Mouse (Mus musculus): ENCODE measurements around the gene Zfp819. TPM values are rescaled to one million over a fixed set of nuclear protein-coding genes. Genes with fewer than 3 reads are reported as not detected.
"Not testable (repeated sequence)": the region's sequence is repeated elsewhere in the genome, so short reads cannot be mapped to it uniquely, and the experiment has no call there.

Gene Zfp819
- polyA plus RNA-seq, 1 experiment from 2014 or later, result 0.53 TPM

DNA sequence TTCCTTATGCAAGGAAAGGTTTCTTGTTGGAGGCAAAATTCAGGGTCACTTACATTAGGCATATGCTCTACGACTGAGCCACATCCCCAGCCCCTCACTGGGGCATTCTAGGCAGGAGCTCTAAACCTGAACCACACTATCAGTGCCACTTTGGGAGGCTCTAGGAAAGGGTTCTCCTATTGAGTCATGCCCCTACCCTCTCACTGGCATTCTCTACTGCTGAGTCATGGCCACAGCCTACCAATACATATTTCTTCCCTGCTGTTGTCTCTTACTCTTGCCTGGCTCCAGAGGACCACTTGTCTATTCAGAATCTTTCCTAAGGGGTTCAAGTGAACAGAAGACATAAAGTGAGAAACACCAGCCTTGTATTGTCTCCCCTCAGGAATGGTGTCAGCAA is 55.8 kb downstream of the Zfp819 start:
- Histone ChIP-seq H3K4me3 (ENCODE audit: low read depth, low read length) (no peak overlapping the region), H3K9me3 (replicated peaks; ENCODE audit: control insufficient read depth, low read length) (no peaks in the 10 kb centered on the region), H3K9ac (ENCODE audit: low read length) (no peak overlapping the region), H3K36me3 (ENCODE audit: control insufficient read depth, insufficient read depth, low read length) (no peaks in the 10 kb centered on the region), H3K4me2 (ENCODE audit: low read length) (no peak overlapping the region), H3K27me3 (replicated peaks; ENCODE audit: control insufficient read depth, insufficient read depth, low read length) (no peaks in the 10 kb centered on the region), H3K4me1 (ENCODE audit: control insufficient read depth, insufficient read depth, low read length) (no peaks in the 10 kb centered on the region), H3K27ac (ENCODE audit: low read depth, low read length) (no peak overlapping the region)
- ATAC-seq, result no peak
- WGBS, result 83% methylated on average over 1 of the region's 1 CpGs
- DNase-seq (ENCODE audit: low spot score), result no peak

DNA sequence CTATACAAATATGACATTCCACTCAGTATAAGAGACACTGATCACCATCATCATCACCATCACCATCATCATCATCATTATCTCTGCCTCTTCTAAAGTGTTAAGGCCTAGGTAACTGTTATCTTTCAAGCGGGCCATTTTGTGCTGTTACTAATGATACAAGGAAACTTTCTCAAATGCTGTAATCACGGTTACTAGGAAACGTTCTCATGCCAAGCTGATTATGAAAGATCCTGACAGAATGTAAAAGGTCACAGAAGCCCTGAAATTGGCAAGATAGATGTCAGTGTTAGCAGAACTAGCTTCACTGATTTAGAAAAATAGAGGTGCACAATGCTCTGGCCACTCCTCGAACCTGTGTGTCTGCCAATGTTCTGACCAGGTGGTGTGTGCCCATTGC is 60.3 kb downstream of the Zfp819 start:
- not testable (repeated sequence) for H3K36me3 ChIP-seq (ENCODE audit: control insufficient read depth, insufficient read depth, low read length)
- WGBS, result 90% methylated on average over 4 of the region's 4 CpGs

More for the DNA sequence above, 60.3 kb downstream of the Zfp819 start:
- ATAC-seq; H3K4me3 ChIP-seq (ENCODE audit: low read depth, low read length); H3K9ac ChIP-seq (ENCODE audit: low read length); DNase-seq (ENCODE audit: low spot score); H3K27me3 ChIP-seq (replicated peaks; ENCODE audit: control insufficient read depth, insufficient read depth, low read length); H3K4me1 ChIP-seq (ENCODE audit: control insufficient read depth, insufficient read depth, low read length); H3K27ac ChIP-seq (ENCODE audit: low read depth, low read length); H3K4me2 ChIP-seq (ENCODE audit: low read length); H3K9me3 ChIP-seq (replicated peaks; ENCODE audit: control insufficient read depth, low read length): not testable (repeated sequence)

Other genes starting within 250 kb of the Zfp819 start
- 0.09 TPM in 1 of 2 replicates, not detected in the other for gene Siglecg, start 199.0 kb upstream of the Zfp819 start, polyA plus RNA-seq (2014; fragmentation: Nextera tagmentation; extraction: Ambion mirVana)
- not detected in 2 replicates for gene Lim2, start 179.5 kb upstream of the Zfp819 start, polyA plus RNA-seq (2014; fragmentation: Nextera tagmentation; extraction: Ambion mirVana)
- not detected in 2 replicates for gene Nkg7, start 170.1 kb upstream of the Zfp819 start, polyA plus RNA-seq (2014; fragmentation: Nextera tagmentation; extraction: Ambion mirVana)
- gene Cldnd2, start 166.4 kb upstream of the Zfp819 start, polyA plus RNA-seq (2014; fragmentation: Nextera tagmentation; extraction: Ambion mirVana), result not detected in 2 replicates
- 156 and 182 TPM in 2 replicates for gene Etfb, start 163.1 kb upstream of the Zfp819 start, polyA plus RNA-seq (2014; fragmentation: Nextera tagmentation; extraction: Ambion mirVana)
- not detected in 2 replicates for gene Gm45233, start 163.0 kb upstream of the Zfp819 start, polyA plus RNA-seq (2014; fragmentation: Nextera tagmentation; extraction: Ambion mirVana)
- 3.2 and 6.5 TPM in 2 replicates for gene Vsig10l, start 144.0 kb upstream of the Zfp819 start, polyA plus RNA-seq (2014; fragmentation: Nextera tagmentation; extraction: Ambion mirVana)
- 4.6 and 5.1 TPM in 2 replicates for gene Iglon5, start 117.1 kb upstream of the Zfp819 start, polyA plus RNA-seq (2014; fragmentation: Nextera tagmentation; extraction: Ambion mirVana)
- gene 4931406B18Rik, start 101.2 kb upstream of the Zfp819 start, polyA plus RNA-seq (2014; fragmentation: Nextera tagmentation; extraction: Ambion mirVana), result not detected in 2 replicates
- 0.61 and 1.2 TPM in 2 replicates for gene Cd33, start 62.7 kb upstream of the Zfp819 start, polyA plus RNA-seq (2014; fragmentation: Nextera tagmentation; extraction: Ambion mirVana)
- 7.6 and 9.0 TPM in 2 replicates for gene Zfp658, start 44.9 kb upstream of the Zfp819 start, polyA plus RNA-seq (2014; fragmentation: Nextera tagmentation; extraction: Ambion mirVana)
- 18.8 and 21.5 TPM in 2 replicates for gene Zfp719, start 27.6 kb upstream of the Zfp819 start, polyA plus RNA-seq (2014; fragmentation: Nextera tagmentation; extraction: Ambion mirVana)
- gene Ceacam18, start 27.5 kb downstream of the Zfp819 start, polyA plus RNA-seq (2014; fragmentation: Nextera tagmentation; extraction: Ambion mirVana), result not detected in 2 replicates
- 0.19 and 0.42 TPM in 2 replicates for gene Siglece, start 53.0 kb downstream of the Zfp819 start, polyA plus RNA-seq (2014; fragmentation: Nextera tagmentation; extraction: Ambion mirVana)
- gene Ctu1, start 64.8 kb downstream of the Zfp819 start, polyA plus RNA-seq (2014; fragmentation: Nextera tagmentation; extraction: Ambion mirVana), result 18.9 and 20.6 TPM in 2 replicates
- not detected in 2 replicates for gene Klk14, start 83.2 kb downstream of the Zfp819 start, polyA plus RNA-seq (2014; fragmentation: Nextera tagmentation; extraction: Ambion mirVana)
- gene Klk13, start 105.4 kb downstream of the Zfp819 start, polyA plus RNA-seq (2014; fragmentation: Nextera tagmentation; extraction: Ambion mirVana), result not detected in 2 replicates
- gene Klk12, start 161.7 kb downstream of the Zfp819 start, polyA plus RNA-seq (2014; fragmentation: Nextera tagmentation; extraction: Ambion mirVana), result 0.19 TPM in 1 of 2 replicates, not detected in the other
- gene Klk11, start 167.4 kb downstream of the Zfp819 start, polyA plus RNA-seq (2014; fragmentation: Nextera tagmentation; extraction: Ambion mirVana), result not detected in 2 replicates
- 0.13 TPM in 1 of 2 replicates, not detected in the other for gene Klk10, start 173.9 kb downstream of the Zfp819 start, polyA plus RNA-seq (2014; fragmentation: Nextera tagmentation; extraction: Ambion mirVana)
- gene Klk9, start 184.7 kb downstream of the Zfp819 start, polyA plus RNA-seq (2014; fragmentation: Nextera tagmentation; extraction: Ambion mirVana), result not detected in 2 replicates
- 7.1 and 9.6 TPM in 2 replicates for gene Klk8, start 190.4 kb downstream of the Zfp819 start, polyA plus RNA-seq (2014; fragmentation: Nextera tagmentation; extraction: Ambion mirVana)
- gene Klk7, start 204.1 kb downstream of the Zfp819 start, polyA plus RNA-seq (2014; fragmentation: Nextera tagmentation; extraction: Ambion mirVana), result not detected in 2 replicates
- gene Klk6, start 217.3 kb downstream of the Zfp819 start, polyA plus RNA-seq (2014; fragmentation: Nextera tagmentation; extraction: Ambion mirVana), result not detected in 2 replicates
- gene Klk5, start 234.8 kb downstream of the Zfp819 start, polyA plus RNA-seq (2014; fragmentation: Nextera tagmentation; extraction: Ambion mirVana), result not detected in 2 replicates